Mouse (Mus musculus) stomach, embryonic 16.5 days (tissue): ENCODE results near the gene Entpd8. TPM values are rescaled to one million over a fixed set of nuclear protein-coding genes. Genes with fewer than 3 reads are reported as not detected.

Experiments used
- ATAC-seq: fragments of 200-750 bp; cut with Nextera tagmentation; 2 replicates; pipeline ENCODE4 v1.8.0; 2017; ENCODE audit warnings: moderate number of reproducible peaks, moderate TSS enrichment; ENCODE audit not compliant: insufficient read depth, low FRiP score
- H3K27ac ChIP-seq: fragments of 300-500 bp; sonication (generic); 2 replicates; pipeline ENCODE4 v1.5.1; 2014; ENCODE audit warnings: low read length
- H3K27me3 ChIP-seq: fragments of 300-500 bp; sonication (generic); 2 replicates; pipeline ENCODE4 v1.6.1; 2014; ENCODE audit warnings: low read length, control low read depth, mixed read lengths; ENCODE audit not compliant: control insufficient read depth, insufficient read depth
- H3K36me3 ChIP-seq: fragments of 300-500 bp; sonication (generic); 2 replicates; pipeline ENCODE4 v1.6.1; 2014; ENCODE audit warnings: low read length; ENCODE audit not compliant: control insufficient read depth, insufficient read depth
- H3K4me1 ChIP-seq: fragments of 300-500 bp; sonication (generic); 2 replicates; pipeline ENCODE4 v1.6.1; 2014; ENCODE audit warnings: low read length, control low read depth, mixed read lengths; ENCODE audit not compliant: control insufficient read depth, insufficient read depth
- H3K4me2 ChIP-seq: fragments of 300-500 bp; sonication (generic); 2 replicates; pipeline ENCODE4 v1.6.1; 2014; ENCODE audit warnings: low read depth, low read length, mixed read lengths
- H3K4me3 ChIP-seq: fragments of 300-500 bp; sonication (generic); replicated peaks from 2 replicates; pipeline ENCODE4 v1.5.1; 2014; ENCODE audit warnings: mild to moderate bottlenecking, low read length
- H3K9ac ChIP-seq: fragments of 300-500 bp; sonication (generic); 2 replicates; pipeline ENCODE4 v1.6.1; 2014; ENCODE audit warnings: low read length
- H3K9me3 ChIP-seq: fragments of 300-500 bp; sonication (generic); replicated peaks from 2 replicates; pipeline ENCODE4 v1.6.1; 2016; ENCODE audit warnings: low read length, control low read depth; ENCODE audit not compliant: control insufficient read depth
- WGBS: fragments of 180-500 bp; shearing (Covaris S2); extraction: QIAGEN DNeasy Blood & Tissue Kit; methylation state at CpG from one replicate; pipeline ENCODE4 v1.1.7; 2014; 5-methylcytosine and 5-hydroxymethylcytosine counted together
- polyA plus RNA-seq: library from polyadenylated mRNA; unstranded; fragments of >200 nt; fragmentation: Nextera tagmentation; extraction: Ambion mirVana; gene quantifications from 2 replicates; pipeline ENCODE4 v1.2.1, GENCODE M21; 2015

Entpd8 gene
- polyA plus RNA-seq, 1 experiment from 2014 or later = 2.5 TPM

DNA sequence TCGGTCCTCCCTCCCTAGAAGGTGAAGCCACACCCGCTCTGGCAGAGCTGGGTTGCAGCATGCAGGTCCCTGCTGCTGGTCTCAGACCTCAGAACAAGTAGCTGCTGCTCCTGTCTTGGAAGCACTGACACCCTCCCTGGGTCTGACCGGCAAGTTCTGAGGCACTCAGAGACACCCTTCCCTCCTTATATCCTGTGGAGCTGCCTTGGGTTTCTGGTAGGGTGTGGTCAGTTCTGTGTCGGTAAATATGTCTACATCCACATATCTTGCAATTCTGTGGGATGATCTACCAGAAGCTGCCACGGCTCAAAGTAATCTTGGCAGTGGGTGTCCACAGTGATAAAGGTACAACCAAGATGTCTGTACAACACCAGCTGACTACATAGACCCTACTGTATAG, 43.4 kb downstream of the Entpd8 start:
- no peak overlapping the region for H3K9ac ChIP-seq
- no peak for ATAC-seq
- H3K36me3 ChIP-seq = no peaks in the 10 kb centered on the region
- no peaks in the 10 kb centered on the region for H3K9me3 ChIP-seq
- no peak overlapping the region for H3K4me2 ChIP-seq
- H3K27ac ChIP-seq = no peak overlapping the region
- no peaks in the 10 kb centered on the region for H3K27me3 ChIP-seq
- H3K4me1 ChIP-seq = peaks cover 26% of the 10 kb centered on the region; the same call in 1 of the 2 replicates
- WGBS = 55% methylated on average over 5 of the region's 5 CpGs
- H3K4me3 ChIP-seq = no peak overlapping the region

DNA sequence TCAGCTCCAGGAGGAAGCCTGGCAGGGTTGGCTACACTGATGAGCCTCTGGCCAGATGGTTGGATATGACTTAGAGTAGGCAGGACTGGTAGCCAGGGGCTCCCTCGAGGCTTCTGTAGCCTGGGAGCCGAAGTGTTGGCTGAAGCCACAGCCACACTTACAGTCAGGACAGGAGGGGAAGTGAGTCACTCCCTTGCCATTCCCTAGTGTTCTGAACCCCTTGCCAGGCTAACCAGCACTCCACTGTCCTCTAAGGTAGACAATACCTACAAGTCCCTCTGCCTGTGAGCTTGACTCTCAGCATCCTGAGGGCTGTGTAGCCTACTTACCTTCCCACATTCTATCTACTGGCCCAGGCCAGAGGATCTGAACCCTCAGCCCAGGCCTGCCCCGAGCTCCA, 44.3 kb downstream of the Entpd8 start:
- Histone ChIP-seq H3K27ac (no peak overlapping the region), H3K4me1 (peaks cover 26% of the 10 kb centered on the region; the same call in 1 of the 2 replicates), H3K9me3 (no peaks in the 10 kb centered on the region), H3K4me3 (no peak overlapping the region), H3K36me3 (no peaks in the 10 kb centered on the region), H3K9ac (no peak overlapping the region), H3K27me3 (no peaks in the 10 kb centered on the region), H3K4me2 (no peak overlapping the region)
- WGBS = 56% methylated on average over 3 of the region's 3 CpGs
- no peak for ATAC-seq

DNA sequence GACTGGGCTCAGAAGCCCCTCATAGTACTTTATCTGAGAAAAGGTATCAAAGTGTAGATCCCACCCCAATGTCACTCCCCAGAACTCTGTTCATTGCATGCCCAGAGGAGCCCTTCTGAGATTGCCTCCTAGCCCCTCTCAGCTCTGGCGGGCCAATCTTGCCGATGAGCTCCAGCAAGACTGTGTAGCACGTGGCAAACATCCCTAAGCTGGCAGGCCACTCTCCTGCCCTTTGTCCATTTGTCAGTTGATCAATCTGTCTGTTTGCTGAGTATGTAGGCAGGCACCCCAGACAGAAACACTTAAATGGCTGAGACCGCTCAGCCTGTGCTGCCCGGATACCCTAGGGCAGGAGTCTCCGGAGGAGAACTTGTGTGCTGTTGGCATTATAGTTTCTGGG, 45.0 kb downstream of the Entpd8 start:
- H3K27ac ChIP-seq = 0 out of 2 replicates have a peak overlapping the region, but pooled peaks have one; percentile 84

DNA sequence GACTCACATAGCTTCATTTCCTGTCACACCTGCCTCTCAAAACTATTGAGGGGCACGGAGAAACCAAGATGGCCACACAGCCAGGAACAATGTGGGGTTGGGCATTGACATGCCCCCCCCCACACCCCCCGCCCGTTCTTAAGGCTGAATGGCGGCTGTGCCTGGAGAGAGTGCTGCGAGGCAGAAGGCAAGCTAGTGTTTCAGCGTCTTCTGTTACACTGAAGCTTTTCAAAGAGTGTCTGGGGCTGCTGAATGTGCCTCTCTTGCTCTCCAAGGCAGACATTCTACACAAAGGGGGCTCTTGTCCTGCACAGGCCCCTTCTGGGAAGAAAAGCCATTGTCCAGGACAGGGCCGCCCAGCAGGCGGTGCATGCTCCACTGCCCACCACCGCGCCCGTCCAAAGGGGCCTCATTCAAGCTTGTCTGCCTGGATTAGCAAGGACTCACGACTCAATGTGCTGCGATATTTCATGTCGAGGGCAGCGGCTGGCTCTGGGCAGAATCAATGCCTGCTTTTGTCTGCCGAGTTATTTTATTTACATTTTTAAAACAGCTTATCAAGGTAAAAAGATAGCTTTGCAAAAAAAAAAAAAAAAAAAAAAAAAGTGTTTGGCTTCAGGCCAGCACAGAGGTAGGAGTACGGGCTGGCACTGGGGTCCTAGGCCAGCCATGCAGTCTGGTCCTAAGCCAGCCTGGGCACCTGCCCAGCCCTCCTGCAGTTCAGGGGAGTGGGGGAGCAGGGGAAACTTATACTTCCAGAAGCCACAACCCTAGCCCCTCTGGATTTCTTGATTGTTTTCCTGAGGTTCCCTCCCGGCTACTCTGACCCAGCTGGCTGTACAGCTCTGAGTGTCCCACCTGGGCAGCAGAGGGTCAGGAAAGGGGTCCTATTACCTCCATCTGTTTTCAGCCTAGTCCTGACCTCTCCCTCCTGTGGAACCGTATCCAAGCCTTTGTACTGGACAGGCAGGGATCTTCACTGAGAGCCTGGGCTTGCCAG, 46.2 kb downstream of the Entpd8 start:
- ATAC-seq = peak; percentile 68
- peaks cover 26% of the 10 kb centered on the region; the same call in 1 of the 2 replicates for H3K4me1 ChIP-seq
- H3K9me3 ChIP-seq = no peaks in the 10 kb centered on the region
- 40% methylated on average over 19 of the region's 19 CpGs for WGBS
- no peak overlapping the region for H3K4me2 ChIP-seq
- H3K9ac ChIP-seq = peak overlapping the region; percentile 34; the same call in 1 of the 2 replicates
- peak overlapping the region; percentile 84 for H3K27ac ChIP-seq
- no peak overlapping the region for H3K4me3 ChIP-seq
- H3K36me3 ChIP-seq = no peaks in the 10 kb centered on the region
- H3K27me3 ChIP-seq = no peaks in the 10 kb centered on the region

More for the DNA sequence above, 45.0 kb downstream of the Entpd8 start:
- Histone ChIP-seq H3K27me3 (no peaks in the 10 kb centered on the region), H3K4me2 (no peak overlapping the region), H3K4me1 (peaks cover 26% of the 10 kb centered on the region; the same call in 1 of the 2 replicates), H3K9me3 (no peaks in the 10 kb centered on the region), H3K4me3 (no peak overlapping the region), H3K36me3 (no peaks in the 10 kb centered on the region), H3K9ac (no peak overlapping the region)
- WGBS = 83% methylated on average over 6 of the region's 6 CpGs
- ATAC-seq = no peak

DNA sequence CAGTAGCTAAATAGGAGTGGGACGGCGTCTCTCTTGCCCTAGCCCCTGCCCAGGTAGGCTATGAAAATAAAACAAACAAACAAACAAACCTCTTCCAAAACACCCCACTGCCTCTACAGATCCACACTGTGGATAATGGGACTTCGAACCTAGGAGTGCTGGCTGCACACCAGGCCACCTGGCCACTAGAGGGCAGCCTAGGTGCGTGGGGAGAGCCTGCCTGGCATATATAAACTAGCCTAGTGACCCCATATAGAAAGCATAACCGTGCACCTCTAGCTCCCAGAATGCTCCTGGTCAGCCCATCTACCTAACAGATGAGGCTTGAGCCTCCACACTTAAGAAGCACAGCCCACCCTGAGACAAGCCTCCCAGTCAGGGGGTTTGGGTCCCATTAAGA, 47.1 kb downstream of the Entpd8 start:
- no peak overlapping the region for H3K4me3 ChIP-seq
- ATAC-seq = peak; percentile 25; the same call in 1 of the 2 replicates
- no peaks in the 10 kb centered on the region for H3K36me3 ChIP-seq
- no peaks in the 10 kb centered on the region for H3K9me3 ChIP-seq
- WGBS = 35% methylated on average over 5 of the region's 5 CpGs
- H3K9ac ChIP-seq = no peak overlapping the region
- peak overlapping the region; percentile 66; the same call in 1 of the 2 replicates for H3K27ac ChIP-seq
- H3K4me2 ChIP-seq = no peak overlapping the region
- H3K27me3 ChIP-seq = no peaks in the 10 kb centered on the region
- H3K4me1 ChIP-seq = peaks cover 26% of the 10 kb centered on the region; the same call in 1 of the 2 replicates

DNA sequence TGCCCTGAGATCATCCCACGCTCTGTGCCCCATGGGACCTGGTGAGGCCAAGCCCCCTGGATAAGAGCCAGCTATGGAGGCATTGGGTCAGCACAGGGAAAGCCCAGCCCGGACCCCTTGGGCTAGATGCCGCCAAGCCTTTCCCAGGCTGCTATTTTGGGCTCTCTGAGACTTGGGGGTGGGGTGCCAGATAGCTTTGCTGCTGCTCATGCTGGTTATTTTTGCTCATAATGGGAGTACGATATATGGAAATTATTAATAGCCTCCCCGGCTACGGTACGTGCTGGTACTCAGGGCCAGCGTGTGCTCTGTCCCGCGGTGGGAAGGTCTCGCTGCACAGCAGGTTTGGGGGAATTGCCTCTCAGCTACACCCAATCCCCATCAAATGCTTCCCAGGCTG, 48.0 kb downstream of the Entpd8 start:
- H3K27ac ChIP-seq = peak overlapping the region; percentile 66; the same call in 1 of the 2 replicates

DNA sequence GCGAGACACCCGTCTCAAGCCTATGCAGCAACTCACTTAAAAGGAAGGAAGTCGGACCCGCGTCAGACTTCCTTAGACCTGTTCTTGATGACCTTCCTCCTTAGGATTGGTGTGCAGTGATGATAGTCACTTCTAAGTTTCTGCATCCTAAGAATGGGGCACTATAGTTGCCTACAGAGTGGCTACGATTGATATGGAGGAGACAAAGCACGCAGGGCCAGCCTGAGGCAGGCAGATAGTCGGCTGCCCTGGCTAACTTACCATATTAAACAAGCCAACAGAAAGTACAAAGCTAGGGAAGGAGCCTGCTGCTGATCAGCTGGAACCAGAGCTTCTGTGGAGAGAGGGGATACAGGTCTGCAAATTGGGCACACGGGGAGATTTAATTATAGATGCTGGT, 51.5 kb downstream of the Entpd8 start:
- H3K36me3 ChIP-seq = no peaks in the 10 kb centered on the region
- no peaks in the 10 kb centered on the region for H3K9me3 ChIP-seq
- H3K27me3 ChIP-seq = no peaks in the 10 kb centered on the region
- H3K9ac ChIP-seq = no peak overlapping the region
- no peak overlapping the region for H3K27ac ChIP-seq
- no peak overlapping the region for H3K4me3 ChIP-seq
- no peak overlapping the region for H3K4me2 ChIP-seq
- 75% methylated on average over 9 of the region's 9 CpGs for WGBS
- H3K4me1 ChIP-seq = peaks cover 16% of the 10 kb centered on the region; the same call in 1 of the 2 replicates
- no peak for ATAC-seq

More for the DNA sequence above, 48.0 kb downstream of the Entpd8 start:
- ATAC-seq = peak; percentile 52; the same call in 1 of the 2 replicates
- Histone ChIP-seq H3K9ac (no peak overlapping the region), H3K9me3 (no peaks in the 10 kb centered on the region), H3K4me3 (no peak overlapping the region), H3K27me3 (no peaks in the 10 kb centered on the region), H3K4me2 (no peak overlapping the region), H3K36me3 (no peaks in the 10 kb centered on the region), H3K4me1 (peaks cover 26% of the 10 kb centered on the region; the same call in 1 of the 2 replicates)
- 59% methylated on average over 11 of the region's 11 CpGs for WGBS
